Mouse (Mus musculus) cortical plate, adult 2 months (tissue): ENCODE results near the gene Vav2. TPM values are rescaled to one million over a fixed set of nuclear protein-coding genes. Genes with fewer than 3 reads are reported as not detected.

Experiments
- H3K27ac ChIP-seq: fragments of 200-500 bp; 2 replicates; pipeline ENCODE4 v1.5.1; 2012; ENCODE audit warnings: low read length, control low read depth, inconsistent platforms; ENCODE audit not compliant: insufficient read depth
- H3K4me1 ChIP-seq: fragments of 200-500 bp; 2 replicates; pipeline ENCODE4 v1.6.1; 2011; ENCODE audit warnings: low read length; ENCODE audit not compliant: control insufficient read depth, insufficient read depth
- H3K4me3 ChIP-seq: fragments of 200-500 bp; 2 replicates; pipeline ENCODE4 v1.5.1; 2011; ENCODE audit warnings: mild to moderate bottlenecking, low read length, control low read depth; ENCODE audit not compliant: insufficient read depth
- CTCF ChIP-seq: fragments of 200-500 bp; IDR thresholded peaks from 2 replicates; pipeline ENCODE4 v1.5.1; 2011; ENCODE audit warnings: mild to moderate bottlenecking, control low read depth, low read length; ENCODE audit not compliant: insufficient read depth; ENCODE audit errors: extremely low read depth
- POLR2A ChIP-seq: fragments of 200-500 bp; IDR thresholded peaks from 2 replicates; pipeline ENCODE4 v1.6.1; 2011; ENCODE audit warnings: mild to moderate bottlenecking, low read length, control low read depth; ENCODE audit not compliant: insufficient read depth; ENCODE audit errors: extremely low read depth
- polyA plus RNA-seq: library from polyadenylated mRNA; depleted of rRNA; stranded (reverse); fragments of >200 nt; gene quantifications from 2 replicates; pipeline ENCODE4 v1.2.3, GENCODE M21; 2012

The Vav2 gene
- polyA plus RNA-seq, 1 experiment: 10.4 TPM

DNA sequence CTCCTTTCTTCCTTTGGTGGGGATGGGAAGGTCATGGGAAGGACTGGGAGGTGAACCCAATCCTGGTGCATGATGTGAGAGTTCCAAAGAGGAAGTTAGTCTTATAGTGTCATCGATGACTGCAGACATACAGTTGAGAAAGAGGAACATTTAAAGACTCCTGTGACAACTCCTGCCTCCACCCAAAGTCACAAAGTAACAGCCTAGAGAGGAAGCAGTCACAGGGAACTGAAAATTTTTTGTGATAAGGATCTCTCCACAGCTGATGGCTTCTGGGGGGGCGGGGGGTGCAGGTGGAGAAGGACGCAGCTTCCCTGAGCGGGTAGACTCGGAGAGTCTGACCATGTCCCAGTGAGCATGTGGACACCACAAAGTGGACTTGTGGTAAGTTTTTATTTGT, 76.5 kb downstream of the Vav2 start:
- Histone ChIP-seq H3K4me1 (no peaks in the 10 kb centered on the region), H3K27ac (no peak overlapping the region), H3K4me3 (no peak overlapping the region)
- TF ChIP-seq POLR2A: no peak
- TF ChIP-seq CTCF: no peak

DNA sequence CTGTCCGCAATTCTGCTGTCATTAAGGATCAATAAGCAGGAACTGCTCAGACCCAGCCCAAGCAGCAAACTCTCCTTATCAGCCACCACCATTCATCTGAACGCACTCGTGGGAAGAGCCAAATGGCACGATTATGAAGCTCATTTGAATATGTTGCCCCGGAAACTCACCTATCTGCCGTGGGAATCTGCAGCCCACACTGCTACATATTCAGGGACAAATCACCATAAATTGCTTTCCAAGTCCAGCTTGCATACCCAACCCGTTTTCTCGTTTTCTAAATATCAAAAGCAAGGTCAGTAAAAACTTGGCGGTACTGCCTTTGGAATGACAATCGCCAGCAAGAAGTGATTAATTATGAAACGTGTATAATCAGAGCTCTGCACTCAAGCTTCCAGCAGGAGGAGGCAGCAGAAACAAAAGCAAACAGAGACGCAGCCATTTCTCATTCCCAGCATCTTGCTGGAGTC, 82.8 kb downstream of the Vav2 start:
- no peak overlapping the region for H3K4me3 ChIP-seq
- TF ChIP-seq CTCF: no peak
- TF ChIP-seq POLR2A: no peak

DNA sequence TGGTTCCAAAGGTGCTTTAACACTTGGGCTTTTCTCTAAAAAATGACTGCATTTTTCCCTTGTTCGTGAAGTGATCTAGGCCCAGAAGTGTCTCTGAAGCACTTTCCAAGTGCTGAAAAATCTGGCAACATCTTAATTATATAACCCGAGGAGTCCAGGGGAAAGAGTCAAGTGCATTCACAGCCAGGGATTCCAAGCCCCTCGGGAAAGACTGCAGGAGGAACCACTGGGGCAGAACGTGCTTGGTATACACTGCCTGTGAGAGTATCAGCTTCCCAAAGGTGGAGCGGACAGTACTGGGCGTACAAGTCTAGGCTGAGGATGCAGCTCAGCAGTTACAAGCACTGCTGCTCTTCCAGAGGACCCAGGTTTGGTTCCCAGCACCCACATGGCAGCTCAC, 86.2 kb downstream of the Vav2 start:
- TF ChIP-seq POLR2A: no peak
- no peak for TF ChIP-seq CTCF
- Histone ChIP-seq H3K27ac (no peak overlapping the region), H3K4me1 (peaks cover 5% of the 10 kb centered on the region), H3K4me3 (no peak overlapping the region)

More for the DNA sequence above, 82.8 kb downstream of the Vav2 start:
- Histone ChIP-seq H3K27ac (no peak overlapping the region), H3K4me1 (peaks cover 2% of the 10 kb centered on the region)

GRCm38 (mm10) chr2:27339051-27339450, 87.8 kb downstream of the Vav2 start:
- H3K4me3 ChIP-seq: no peak overlapping the region
- no peak for TF ChIP-seq CTCF
- no peak for TF ChIP-seq POLR2A
- H3K27ac ChIP-seq: no peak overlapping the region
- H3K4me1 ChIP-seq: peaks cover 3% of the 10 kb centered on the region; the same call in 1 of the 2 replicates

GRCm38 (mm10) chr2:27337261-27337660, 89.6 kb downstream of the Vav2 start:
- Histone ChIP-seq H3K4me1 (peaks cover 3% of the 10 kb centered on the region; the same call in 1 of the 2 replicates), H3K27ac (no peak overlapping the region), H3K4me3 (no peak overlapping the region)
- TF ChIP-seq POLR2A (no peak), CTCF (no peak)

- H3K27ac ChIP-seq: no peak overlapping the region
- no peak for TF ChIP-seq CTCF
- H3K4me1 ChIP-seq: peaks cover 3% of the 10 kb centered on the region; the same call in 1 of the 2 replicates
- no peak overlapping the region for H3K4me3 ChIP-seq
Measured at GRCm38 (mm10) chr2:27336600-27336999, 90.2 kb downstream of the Vav2 start.

GRCm38 (mm10) chr2:27334816-27335215, 92.0 kb downstream of the Vav2 start:
- no peak overlapping the region for H3K27ac ChIP-seq
- H3K4me1 ChIP-seq: peaks cover 3% of the 10 kb centered on the region; the same call in 1 of the 2 replicates
- TF ChIP-seq POLR2A (no peak), CTCF (no peak)
- no peak overlapping the region for H3K4me3 ChIP-seq

- TF ChIP-seq CTCF: no peak
- no peak for TF ChIP-seq POLR2A
- Histone ChIP-seq H3K4me1 (peaks cover 1% of the 10 kb centered on the region; the same call in 1 of the 2 replicates), H3K27ac (no peak overlapping the region)
Measured at GRCm38 (mm10) chr2:27331560-27331959, 95.3 kb downstream of the Vav2 start.

DNA sequence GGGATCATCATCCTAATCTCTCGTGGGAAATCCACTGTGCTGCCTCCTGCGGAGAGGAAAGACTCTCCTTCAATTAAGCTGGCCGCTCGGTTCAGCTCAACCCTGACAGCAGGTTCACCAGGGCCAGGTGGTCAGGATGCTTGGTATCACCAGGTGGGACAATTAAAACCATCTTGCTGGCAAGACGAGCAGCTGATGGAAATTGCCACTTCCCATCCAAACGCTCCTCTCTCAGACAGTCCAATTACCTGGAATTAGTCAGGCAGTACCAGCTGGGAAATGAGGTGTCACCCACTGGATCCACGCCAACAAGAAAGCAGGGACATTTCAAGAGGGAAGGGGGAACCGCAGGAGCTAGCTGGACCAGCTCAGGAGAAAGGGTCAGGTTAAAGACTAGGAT, 96.4 kb downstream of the Vav2 start:
- no peak overlapping the region for H3K4me3 ChIP-seq
- TF ChIP-seq POLR2A: no peak
- no peak for TF ChIP-seq CTCF
- H3K4me1 ChIP-seq: no peaks in the 10 kb centered on the region
- H3K27ac ChIP-seq: no peak overlapping the region

More at GRCm38 (mm10) chr2:27331560-27331959, 95.3 kb downstream of the Vav2 start:
- H3K4me3 ChIP-seq: no peak overlapping the region

DNA sequence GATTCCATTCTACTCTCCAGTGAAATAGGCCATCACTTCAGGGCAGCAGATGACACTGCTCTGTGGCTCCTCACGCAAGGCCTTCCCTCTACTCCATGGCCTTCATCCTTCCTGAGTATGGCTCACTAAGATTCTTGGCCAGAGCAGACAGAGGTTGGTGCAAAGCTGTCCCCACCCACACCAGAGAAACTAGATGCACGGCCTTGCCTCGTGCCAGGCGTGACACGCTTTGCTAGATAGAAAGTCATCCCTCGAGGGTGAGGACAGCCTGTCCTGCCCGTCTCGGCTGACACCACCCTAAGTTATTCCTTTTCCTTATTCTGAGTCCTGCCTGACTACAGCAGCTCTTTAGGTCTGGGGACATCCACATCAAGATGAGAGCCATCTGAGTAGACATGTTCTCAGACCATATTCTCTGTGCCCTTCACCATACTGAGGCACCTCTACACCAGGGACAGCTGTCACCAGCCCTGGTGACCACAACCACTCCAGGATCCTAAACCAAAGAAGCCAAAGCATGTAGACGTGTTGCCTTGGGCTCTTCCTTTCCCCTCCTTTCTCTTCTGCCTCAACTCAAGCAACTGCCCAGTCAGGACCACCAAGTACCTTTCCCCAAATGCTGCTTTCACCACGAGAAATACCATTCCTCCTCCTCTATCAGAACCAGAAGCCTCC, 97.3 kb downstream of the Vav2 start:
- no peak for TF ChIP-seq CTCF
- TF ChIP-seq POLR2A: no peak
- Histone ChIP-seq H3K27ac (no peak overlapping the region), H3K4me1 (no peaks in the 10 kb centered on the region), H3K4me3 (no peak overlapping the region)

- Histone ChIP-seq H3K4me1 (no peaks in the 10 kb centered on the region), H3K27ac (no peak overlapping the region), H3K4me3 (no peak overlapping the region)
- no peak for TF ChIP-seq CTCF
- no peak for TF ChIP-seq POLR2A
Measured at GRCm38 (mm10) chr2:27328613-27329041, 98.2 kb downstream of the Vav2 start.
